Mouse (Mus musculus) myocyte (in vitro differentiated cells): ENCODE measurements around the gene Hoxa6.

ENCODE experiments used
- CEBPB ChIP-seq: IDR thresholded peaks from 2 replicates; pipeline ENCODE4 v1.6.1; 2011; ENCODE audit warnings: mild to moderate bottlenecking, moderate library complexity; ENCODE audit not compliant: poor library complexity, insufficient read depth, severe bottlenecking
- MAX ChIP-seq: IDR thresholded peaks from one replicate; pipeline ENCODE4 v1.6.1; 2011; ENCODE audit warnings: low read depth, mild to moderate bottlenecking, control low read depth
- MYOD1 ChIP-seq, 3 experiments: IDR thresholded peaks; one replicate each; pipeline ENCODE4 v1.6.1; 2011; ENCODE audit warnings: control low read depth in 2 of 3, low read depth in 2 of 3, mild to moderate bottlenecking in 2 of 3, moderate library complexity in 1 of 3; ENCODE audit not compliant: insufficient read length in 2 of 3, control insufficient read depth in 1 of 3
- POLR2A ChIP-seq: IDR thresholded peaks from one replicate; pipeline ENCODE4 v1.6.1; 2011; ENCODE audit warnings: low read depth, mild to moderate bottlenecking, control low read depth, moderate library complexity; ENCODE audit not compliant: insufficient read length
- POLR2AphosphoS2 ChIP-seq: IDR thresholded peaks from one replicate; pipeline ENCODE4 v1.6.1; 2011; ENCODE audit warnings: low read depth, control low read depth; ENCODE audit not compliant: insufficient read length
- REST ChIP-seq: IDR thresholded peaks from one replicate; pipeline ENCODE4 v1.6.1; 2011; ENCODE audit warnings: mild to moderate bottlenecking, control low read depth, moderate library complexity; ENCODE audit not compliant: insufficient read depth, insufficient read length
- TCF12 ChIP-seq: IDR thresholded peaks from one replicate; pipeline ENCODE4 v1.6.1; 2011; ENCODE audit warnings: mild to moderate bottlenecking, control low read depth; ENCODE audit not compliant: poor library complexity, insufficient read depth, severe bottlenecking
- TCF3 ChIP-seq: IDR thresholded peaks from one replicate; pipeline ENCODE4 v1.6.1; 2011; ENCODE audit warnings: low read depth, control low read depth; ENCODE audit not compliant: insufficient read length
- USF1 ChIP-seq: IDR thresholded peaks from one replicate; pipeline ENCODE4 v1.6.1; 2011; ENCODE audit warnings: low read depth, mild to moderate bottlenecking, control low read depth, moderate library complexity

GRCm38 (mm10) chr6:52189909-52190308, 18.6 kb downstream of the Hoxa6 start:
- TF ChIP-seq TCF12 (no peak), REST (no peak), POLR2AphosphoS2 (no peak), POLR2A (no peak), MAX (no peak), USF1 (no peak), TCF3 (no peak), MYOD1 (IDR thresholded peaks at IDR 0.05; ENCODE audit: control insufficient read depth in 1 of 3, insufficient read length in 2 of 3, low read depth in 2 of 3) (no peak), CEBPB (no peak)
